Mouse (Mus musculus) cerebellum, postnatal 10 days (tissue): Measurements from ENCODE around the gene Cryba4.

ENCODE experiments used
- DNase-seq, 2 experiments: peaks; one replicate each; pipeline ENCODE4 v3.0.0; 2021; ENCODE audit warnings: mixed read lengths in 2 of 2

Gene Cryba4

GRCm38 (mm10) chr5:112252400-112252799 is at the start of gene Cryba4:
TSS of gene Cryba4 (minus strand) at chr5:112252518.
- DNase-seq, result no peak

GRCm38 (mm10) chr5:112301694-112302093 is 49.4 kb upstream of the Cryba4 start:
- no peak for DNase-seq

- DNase-seq, result no peak
Observed at GRCm38 (mm10) chr5:112300721-112301308, 48.5 kb upstream of the Cryba4 start.

GRCm38 (mm10) chr5:112300112-112300511 is 47.8 kb upstream of the Cryba4 start:
- DNase-seq, result no peak

- no peak for DNase-seq
Observed at GRCm38 (mm10) chr5:112299399-112299798, 47.1 kb upstream of the Cryba4 start.

- no peak for DNase-seq
Observed at GRCm38 (mm10) chr5:112298226-112298988, 46.1 kb upstream of the Cryba4 start.

GRCm38 (mm10) chr5:112297257-112297656 is 44.9 kb upstream of the Cryba4 start:
- no peak for DNase-seq

GRCm38 (mm10) chr5:112296404-112297181 is 44.3 kb upstream of the Cryba4 start:
- peak in 1 of 2 experiments; percentile 44 for DNase-seq

GRCm38 (mm10) chr5:112295564-112295963 is 43.2 kb upstream of the Cryba4 start:
- DNase-seq, result no peak

GRCm38 (mm10) chr5:112295162-112295561 is 42.8 kb upstream of the Cryba4 start:
- DNase-seq, result no peak

- DNase-seq, result no peak
Observed at GRCm38 (mm10) chr5:112294696-112295095, 42.4 kb upstream of the Cryba4 start.

- DNase-seq, result no peak
Observed at GRCm38 (mm10) chr5:112293800-112294199, 41.5 kb upstream of the Cryba4 start.

- DNase-seq, result no peak
Observed at GRCm38 (mm10) chr5:112292343-112292980, 40.1 kb upstream of the Cryba4 start.

GRCm38 (mm10) chr5:112291866-112292265 is 39.5 kb upstream of the Cryba4 start:
- DNase-seq, result peak; percentile 53 to 66

GRCm38 (mm10) chr5:112290536-112290880 is 38.2 kb upstream of the Cryba4 start:
- DNase-seq, result peak; percentile 62 to 67

- DNase-seq, result peak; percentile 79 to 82
Observed at GRCm38 (mm10) chr5:112289819-112290535, 37.7 kb upstream of the Cryba4 start.

GRCm38 (mm10) chr5:112289236-112289635 is 36.9 kb upstream of the Cryba4 start:
- DNase-seq, result peak; percentile 85 to 86

- DNase-seq, result peak in 1 of 2 experiments; percentile 5
Observed at GRCm38 (mm10) chr5:112288193-112289141, 36.1 kb upstream of the Cryba4 start.

- peak in 1 of 2 experiments; percentile 6 for DNase-seq
Observed at GRCm38 (mm10) chr5:112287652-112288051, 35.3 kb upstream of the Cryba4 start.

- peak in 1 of 2 experiments; percentile 4 for DNase-seq
Observed at GRCm38 (mm10) chr5:112286984-112287641, 34.8 kb upstream of the Cryba4 start.

GRCm38 (mm10) chr5:112286608-112286983 is 34.3 kb upstream of the Cryba4 start:
- DNase-seq, result no peak
